Mouse (Mus musculus): Measurements from ENCODE around the gene Immp1l.

GRCm38 (mm10) chr2:105890816-105891215 is 13.6 kb upstream of the Immp1l start:
- TF ChIP-seq CTCF (IDR thresholded peaks at IDR 0.05; ENCODE audit: low read depth) (no peak), EP300 (IDR thresholded peaks at IDR 0.05; ENCODE audit: low read depth) (no peak)
